Comparison of ENCODE assay signal across 8 mouse cellular contexts in genomic region chr17:5397148-5398007, GRCm38 (mm10). TPM values are rescaled to one million over a fixed set of nuclear protein-coding genes. Genes with fewer than 3 reads are reported as not detected.
DNase-seq lines count a peak whose midpoint lies in the region; ATAC-seq and TF ChIP-seq lines count a peak whose summit lies in the region.

No protein-coding gene starts in this region.

- ATAC-seq in embryonic facial prominence, embryonic 15.5 days (ENCODE audit: insufficient number of reproducible peaks, low FRiP score, low TSS enrichment, low read depth): peak; percentile 49
- ATAC-seq in heart, embryonic 11.5 days (replicated peaks; ENCODE audit: insufficient number of reproducible peaks, low FRiP score, low TSS enrichment): peak; percentile 61; the same call in 1 of the 2 replicates
- ATAC-seq in kidney, embryonic 15.5 days (replicated peaks; ENCODE audit: low FRiP score): peak; percentile 76
- ATAC-seq in limb, embryonic 15.5 days (ENCODE audit: insufficient number of reproducible peaks, low FRiP score, low TSS enrichment, low read depth): peak; percentile 53; the same call in 1 of the 2 replicates

- DNase-seq in A20 (ENCODE audit: low read depth, low spot score): peak; percentile 85
- DNase-seq in monocyte, adult 2 months (ENCODE audit: low read depth in 1 of 2, low spot score in 2 of 2): peak; percentile 27 to 54
- peak; percentile 62 to 65 for DNase-seq in spleen, postnatal 36 days (ENCODE audit: low spot score in 2 of 2)

- TF ChIP-seq POLR2A in bone marrow, adult 2 months (IDR thresholded peaks at IDR 0.05; ENCODE audit: borderline replicate concordance, control insufficient read depth, low read depth, low read length): no peak

- H3K4me2 ChIP-seq in embryonic facial prominence, embryonic 15.5 days (replicated peaks): peak overlapping the region; percentile 31
- peak overlapping the region; percentile 37 for H3K4me2 ChIP-seq in heart, embryonic 11.5 days
- peak overlapping the region; percentile 31 for H3K4me2 ChIP-seq in kidney, embryonic 15.5 days
- H3K4me2 ChIP-seq in limb, embryonic 15.5 days: peak overlapping the region; percentile 29; the same call in 1 of the 2 replicates

- H3K36me3 ChIP-seq in embryonic facial prominence, embryonic 15.5 days: no peaks in the 10 kb centered on the region
- no peaks in the 10 kb centered on the region for H3K36me3 ChIP-seq in heart, embryonic 11.5 days (ENCODE audit: control insufficient read depth, insufficient read depth, low read length)
- H3K36me3 ChIP-seq in kidney, embryonic 15.5 days: no peaks in the 10 kb centered on the region
- H3K36me3 ChIP-seq in limb, embryonic 15.5 days: no peaks in the 10 kb centered on the region

- no peak overlapping the region for H3K4me3 ChIP-seq in bone marrow, adult 2 months (replicated peaks; ENCODE audit: control insufficient read depth, low read depth, low read length)
- H3K4me3 ChIP-seq in embryonic facial prominence, embryonic 15.5 days (replicated peaks): no peak overlapping the region
- H3K4me3 ChIP-seq in heart, embryonic 11.5 days (ENCODE audit: low read depth, low read length): no peak overlapping the region
- no peak overlapping the region for H3K4me3 ChIP-seq in kidney, embryonic 15.5 days (replicated peaks)
- no peak overlapping the region for H3K4me3 ChIP-seq in limb, embryonic 15.5 days

- H3K27me3 ChIP-seq in embryonic facial prominence, embryonic 15.5 days: no peaks in the 10 kb centered on the region
- H3K27me3 ChIP-seq in heart, embryonic 11.5 days (ENCODE audit: control insufficient read depth, insufficient read depth, low read length): peaks cover 2% of the 10 kb centered on the region; the same call in 1 of the 2 replicates
- H3K27me3 ChIP-seq in kidney, embryonic 15.5 days: peaks cover 11% of the 10 kb centered on the region
- no peaks in the 10 kb centered on the region for H3K27me3 ChIP-seq in limb, embryonic 15.5 days

- H3K9me3 ChIP-seq in embryonic facial prominence, embryonic 15.5 days (replicated peaks): no peaks in the 10 kb centered on the region
- no peaks in the 10 kb centered on the region for H3K9me3 ChIP-seq in heart, embryonic 11.5 days (replicated peaks; ENCODE audit: control insufficient read depth, low read length)
- no peaks in the 10 kb centered on the region for H3K9me3 ChIP-seq in kidney, embryonic 15.5 days (replicated peaks)
- H3K9me3 ChIP-seq in limb, embryonic 15.5 days: no peaks in the 10 kb centered on the region

- H3K4me1 ChIP-seq in bone marrow, adult 2 months (ENCODE audit: control insufficient read depth, insufficient read depth, low read length): peaks cover 1% of the 10 kb centered on the region; the same call in 1 of the 2 replicates
- H3K4me1 ChIP-seq in embryonic facial prominence, embryonic 15.5 days: peaks cover 20% of the 10 kb centered on the region
- 0 out of 2 replicates have a peak, but pooled peaks cover 3% of the 10 kb centered on the region for H3K4me1 ChIP-seq in heart, embryonic 11.5 days (ENCODE audit: control insufficient read depth, insufficient read depth, low read length)
- H3K4me1 ChIP-seq in kidney, embryonic 15.5 days: peaks cover 15% of the 10 kb centered on the region
- peaks cover 10% of the 10 kb centered on the region for H3K4me1 ChIP-seq in limb, embryonic 15.5 days

- H3K9ac ChIP-seq in embryonic facial prominence, embryonic 15.5 days: no peak overlapping the region
- H3K9ac ChIP-seq in heart, embryonic 11.5 days (ENCODE audit: low read depth, low read length): no peak overlapping the region
- no peak overlapping the region for H3K9ac ChIP-seq in kidney, embryonic 15.5 days
- H3K9ac ChIP-seq in limb, embryonic 15.5 days: no peak overlapping the region

- TF ChIP-seq CTCF in bone marrow, adult 2 months (IDR thresholded peaks at IDR 0.05; ENCODE audit: control insufficient read depth, insufficient read depth, low read length): peak; percentile 95

- 31% methylated on average over 33 of the region's 33 CpGs for WGBS in bone marrow, adult 2 months
- 26% methylated on average over 33 of the region's 33 CpGs for WGBS in embryonic facial prominence, embryonic 15.5 days
- 25% methylated on average over 33 of the region's 33 CpGs for WGBS in heart, embryonic 11.5 days (ENCODE audit: insufficient replicate concordance)
- 28% methylated on average over 33 of the region's 33 CpGs for WGBS in kidney, embryonic 15.5 days
- 31% methylated on average over 33 of the region's 33 CpGs for WGBS in limb, embryonic 15.5 days

- H3K27ac ChIP-seq in bone marrow, adult 2 months (ENCODE audit: control insufficient read depth, insufficient read depth, low read depth, low read length, poor library complexity): no peak overlapping the region
- H3K27ac ChIP-seq in embryonic facial prominence, embryonic 15.5 days (replicated peaks): no peak overlapping the region
- no peak overlapping the region for H3K27ac ChIP-seq in heart, embryonic 11.5 days (ENCODE audit: low read depth, low read length)
- H3K27ac ChIP-seq in kidney, embryonic 15.5 days: no peak overlapping the region
- no peak overlapping the region for H3K27ac ChIP-seq in limb, embryonic 15.5 days

RNA-seq across cellular contexts. Expression of gene Ldhal6b, which starts 21.2 kb away (rescaled TPM):
- not detected in 2 replicates for polyA plus RNA-seq in bone marrow, adult 2 months (2011; ENCODE audit: insufficient read depth, insufficient read length, low replicate concordance, missing spikeins)
- polyA plus RNA-seq in embryonic facial prominence, embryonic 15.5 days (2015; fragmentation: Nextera tagmentation; extraction: Ambion mirVana): not detected in 2 replicates
- not detected in 2 replicates for polyA plus RNA-seq in heart, embryonic 11.5 days (2014; fragmentation: Nextera tagmentation; extraction: Ambion mirVana)
- polyA plus RNA-seq in kidney, embryonic 15.5 days (2015; fragmentation: Nextera tagmentation; extraction: Ambion mirVana): not detected in 2 replicates
- 0.12 TPM in 1 of 2 replicates, not detected in the other for polyA plus RNA-seq in limb, embryonic 15.5 days (2015; fragmentation: Nextera tagmentation; extraction: Ambion mirVana)

RNA-seq across cellular contexts. Expression of gene Tmem242, which starts 42.7 kb away (rescaled TPM):
- polyA plus RNA-seq in bone marrow, adult 2 months (2011; ENCODE audit: insufficient read depth, insufficient read length, low replicate concordance, missing spikeins): 22.8 and 33.6 TPM in 2 replicates
- polyA plus RNA-seq in embryonic facial prominence, embryonic 15.5 days (2015; fragmentation: Nextera tagmentation; extraction: Ambion mirVana): 115 and 119 TPM in 2 replicates
- polyA plus RNA-seq in heart, embryonic 11.5 days (2014; fragmentation: Nextera tagmentation; extraction: Ambion mirVana): 121 and 139 TPM in 2 replicates
- polyA plus RNA-seq in kidney, embryonic 15.5 days (2015; fragmentation: Nextera tagmentation; extraction: Ambion mirVana): 139 and 140 TPM in 2 replicates
- polyA plus RNA-seq in limb, embryonic 15.5 days (2015; fragmentation: Nextera tagmentation; extraction: Ambion mirVana): 94.6 and 116 TPM in 2 replicates
